Mouse (Mus musculus): ENCODE measurements at regions not wholly inside any gene's neighbourhood (a gene's known extent, or its start where the extent isn't known, plus 50 kb on each side); places are given as distances from the start of the nearest gene placed in this dataset.

DNA sequence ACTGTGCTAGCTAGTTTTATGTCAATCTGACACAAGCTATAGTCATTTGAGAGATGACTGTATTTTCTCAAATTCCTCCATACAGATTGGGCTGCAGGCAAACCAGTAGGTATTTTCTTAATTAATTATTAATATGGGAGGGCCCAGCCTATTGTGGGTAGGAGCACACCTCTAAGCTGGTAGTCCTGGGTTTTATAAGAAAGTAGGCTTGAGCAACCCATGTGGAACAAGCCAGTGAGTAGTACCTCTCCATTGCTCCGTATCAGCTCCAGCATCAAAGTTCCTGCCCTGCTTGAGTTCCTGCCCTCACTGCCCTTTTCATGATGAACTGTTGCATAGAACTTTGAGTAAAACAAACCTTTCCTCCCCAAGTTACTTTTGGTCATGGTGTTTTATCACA, 198.9 kb downstream of the Gm43517 start:
- TF ChIP-seq CTCF (IDR thresholded peaks at IDR 0.05; ENCODE audit: borderline replicate concordance, insufficient read depth, low read depth, low read length) (no peak), POLR2A (IDR thresholded peaks at IDR 0.05; ENCODE audit: borderline replicate concordance, insufficient read depth, low read length) (no peak)
